Mouse (Mus musculus): ENCODE data around the gene E430018J23Rik. TPM values are rescaled to one million over a fixed set of nuclear protein-coding genes. Genes with fewer than 3 reads are reported as not detected.

E430018J23Rik gene
- 7.1 TPM for polyA plus RNA-seq (2017; shearing (Covaris generic))

DNA sequence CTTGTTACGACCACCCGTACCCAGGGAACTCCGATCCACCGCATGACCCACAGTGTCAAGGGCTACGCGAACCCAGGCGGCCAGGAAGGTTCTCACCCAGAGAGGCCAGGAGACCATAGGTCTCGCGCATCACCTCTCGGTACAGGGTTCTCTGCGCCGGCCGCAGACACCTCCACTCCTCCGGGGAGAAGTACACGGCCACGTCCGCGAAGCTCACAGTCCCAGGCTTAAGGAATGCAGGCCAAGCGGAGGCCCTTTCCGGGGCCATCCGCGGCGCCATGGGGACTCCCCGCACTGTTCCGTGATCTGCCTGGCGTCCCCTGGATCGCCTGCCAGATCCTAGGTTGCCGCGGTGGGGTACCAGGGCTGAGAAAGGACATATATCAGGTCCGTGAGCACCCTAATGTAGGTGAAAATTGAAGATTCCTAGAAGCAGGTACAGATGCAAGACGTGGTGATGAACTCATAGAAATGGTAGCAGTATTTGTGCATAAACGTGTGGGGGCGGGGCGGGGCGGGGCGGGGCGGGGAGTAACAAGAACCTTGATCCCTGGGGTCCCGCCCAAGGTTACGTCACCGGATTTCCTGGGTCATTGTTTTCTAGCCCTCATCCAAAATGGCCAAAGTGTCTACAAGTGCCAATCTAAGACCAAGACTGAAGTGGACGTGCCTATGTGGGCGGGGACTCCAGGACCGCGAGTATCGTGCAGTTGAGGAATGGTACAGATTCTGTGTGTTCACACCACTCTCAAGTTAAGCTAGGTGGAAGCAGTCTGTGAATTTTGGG is at the start of gene E430018J23Rik:
TSS of gene E430018J23Rik (minus strand) at position 473 of the 787 bp plus-strand sequence.

DNA sequence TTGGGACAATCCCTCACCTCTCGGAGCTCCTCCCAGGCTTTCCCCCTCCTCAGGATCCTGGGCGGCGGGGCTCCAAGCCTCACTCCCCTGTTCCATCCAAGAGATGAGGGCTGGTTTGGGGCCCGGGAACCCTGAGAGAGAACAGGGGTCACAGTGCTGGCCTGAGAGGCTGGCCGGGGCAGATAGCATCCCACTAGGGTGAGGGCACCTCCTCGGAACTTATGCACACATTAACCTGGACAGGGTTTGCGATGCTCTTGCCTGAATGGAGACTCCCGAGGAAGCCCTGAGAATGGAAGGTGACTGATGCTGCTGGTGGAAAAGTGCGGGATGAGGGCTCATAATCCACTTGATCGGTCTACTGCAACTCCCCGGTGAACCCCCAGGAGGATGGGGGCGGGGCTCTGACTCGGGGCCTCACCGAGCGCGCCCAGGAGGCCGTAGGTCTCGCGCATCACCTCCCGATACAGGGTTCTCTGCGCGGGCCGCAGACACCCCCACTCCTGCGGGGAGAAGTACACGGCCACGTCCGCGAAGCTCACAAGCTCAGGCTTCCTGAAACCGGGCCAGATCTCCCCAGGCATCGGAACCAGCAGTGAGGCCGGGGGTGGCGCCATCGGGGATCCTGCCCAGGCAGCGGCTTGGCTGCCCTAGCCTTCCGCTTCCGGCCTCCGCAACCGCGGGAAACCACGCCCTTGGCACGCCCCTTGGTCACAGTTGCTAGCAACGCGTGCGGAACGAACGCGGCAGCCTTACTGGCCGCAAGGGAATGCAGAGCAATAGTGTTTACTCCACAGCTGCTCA is 28.2 kb upstream of the E430018J23Rik start, which contains the start of gene Zfp688:
TSS of gene Zfp688 (minus strand) at position 681 of the 804 bp plus-strand sequence.

GRCm38 (mm10) chr7:127406002-127406987 is 12.9 kb upstream of the E430018J23Rik start, which contains the start of gene Zfp764:
TSS of gene Zfp764 (minus strand) at chr7:127406822.

GRCm38 (mm10) chr7:127386641-127387392 is 6.6 kb downstream of the E430018J23Rik start, which contains the start of gene 9130019O22Rik:
TSS of gene 9130019O22Rik (minus strand) at chr7:127387166.

GRCm38 (mm10) chr7:127375271-127376245 is 17.9 kb downstream of the E430018J23Rik start, which contains the start of gene Zfp747:
TSS of gene Zfp747 (minus strand) at chr7:127376050.

GRCm38 (mm10) chr7:127345512-127346325 is 47.7 kb downstream of the E430018J23Rik start, which contains the start of gene Zfp768:
TSS of gene Zfp768 (minus strand) at chr7:127345589.

Other genes starting within 250 kb of the E430018J23Rik start
- 62.4 TPM for gene Cd2bp2, start 197.6 kb downstream of the E430018J23Rik start, polyA plus RNA-seq (2017; shearing (Covaris generic))
- gene Tbc1d10b, start 185.2 kb downstream of the E430018J23Rik start, polyA plus RNA-seq (2017; shearing (Covaris generic)), result 73.5 TPM
- 19.1 TPM for gene Mylpf, start 184.7 kb downstream of the E430018J23Rik start, polyA plus RNA-seq (2017; shearing (Covaris generic))
- gene Zfp553, start 160.6 kb downstream of the E430018J23Rik start, polyA plus RNA-seq (2017; shearing (Covaris generic)), result 26.6 TPM
- gene Sept1, start 160.5 kb downstream of the E430018J23Rik start, polyA plus RNA-seq (2017; shearing (Covaris generic)), result 541 TPM
- gene Zfp771, start 149.4 kb downstream of the E430018J23Rik start, polyA plus RNA-seq (2017; shearing (Covaris generic)), result 14.6 TPM
- gene Dctpp1, start 132.9 kb downstream of the E430018J23Rik start, polyA plus RNA-seq (2017; shearing (Covaris generic)), result 38.6 TPM
- gene Sephs2, start 119.6 kb downstream of the E430018J23Rik start, polyA plus RNA-seq (2017; shearing (Covaris generic)), result 43.1 TPM
- gene Itgal, start 97.4 kb downstream of the E430018J23Rik start, polyA plus RNA-seq (2017; shearing (Covaris generic)), result 276 TPM
- 0.32 TPM for gene Zfp768, start 48.0 kb downstream of the E430018J23Rik start, polyA plus RNA-seq (2017; shearing (Covaris generic))
- gene Zfp747, start 17.6 kb downstream of the E430018J23Rik start, polyA plus RNA-seq (2017; shearing (Covaris generic)), result 16.9 TPM
- gene 9130019O22Rik, start 6.5 kb downstream of the E430018J23Rik start, polyA plus RNA-seq (2017; shearing (Covaris generic)), result 7.8 TPM
- 13.6 TPM for gene Zfp764, start 13.2 kb upstream of the E430018J23Rik start, polyA plus RNA-seq (2017; shearing (Covaris generic))
- 49.9 TPM for gene Zfp688, start 28.4 kb upstream of the E430018J23Rik start, polyA plus RNA-seq (2017; shearing (Covaris generic))
- 10.2 TPM for gene Zfp689, start 55.5 kb upstream of the E430018J23Rik start, polyA plus RNA-seq (2017; shearing (Covaris generic))
- gene Prr14, start 66.0 kb upstream of the E430018J23Rik start, polyA plus RNA-seq (2017; shearing (Covaris generic)), result 135 TPM
- gene Fbrs, start 85.6 kb upstream of the E430018J23Rik start, polyA plus RNA-seq (2017; shearing (Covaris generic)), result 17.4 TPM
- 72.1 TPM for gene Srcap, start 118.4 kb upstream of the E430018J23Rik start, polyA plus RNA-seq (2017; shearing (Covaris generic))
- 6.4 TPM for gene Gm42715, start 126.0 kb upstream of the E430018J23Rik start, polyA plus RNA-seq (2017; shearing (Covaris generic))
- gene Tmem265, start 167.8 kb upstream of the E430018J23Rik start, polyA plus RNA-seq (2017; shearing (Covaris generic)), result 15.0 TPM
- 114 TPM for gene Phkg2, start 179.7 kb upstream of the E430018J23Rik start, polyA plus RNA-seq (2017; shearing (Covaris generic))
- 0.42 TPM for gene Ccdc189, start 195.0 kb upstream of the E430018J23Rik start, polyA plus RNA-seq (2017; shearing (Covaris generic))
- gene Rnf40, start 195.1 kb upstream of the E430018J23Rik start, polyA plus RNA-seq (2017; shearing (Covaris generic)), result 129 TPM
- 1.0 TPM for gene Zfp629, start 222.2 kb upstream of the E430018J23Rik start, polyA plus RNA-seq (2017; shearing (Covaris generic))